Mouse (Mus musculus): ENCODE measurements around the gene Bves. TPM values are rescaled to one million over a fixed set of nuclear protein-coding genes. Genes with fewer than 3 reads are reported as not detected.

Bves gene
- polyA plus RNA-seq, 1 experiment: 0.34 TPM

- H3K4me3 ChIP-seq (ENCODE audit: insufficient read depth, low read depth, low read length): no peak overlapping the region
- 89% methylated on average over 5 of the region's 5 CpGs for WGBS
- H3K4me1 ChIP-seq (ENCODE audit: control insufficient read depth, insufficient read depth, low read length): no peaks in the 10 kb centered on the region
- H3K27me3 ChIP-seq (replicated peaks; ENCODE audit: control insufficient read depth, insufficient read depth, low read length): no peaks in the 10 kb centered on the region
- H3K27ac ChIP-seq (ENCODE audit: insufficient read depth, low read depth, low read length): no peak overlapping the region
- no peak for TF ChIP-seq CTCF (conservative IDR thresholded peaks at IDR 0.05; ENCODE audit: insufficient read depth, insufficient read length, low read depth, low read length)
- no peak for TF ChIP-seq POLR2A (IDR thresholded peaks at IDR 0.05; ENCODE audit: low read depth, low read length)
- DNase-seq: no peak
- no peaks in the 10 kb centered on the region for H3K36me3 ChIP-seq (ENCODE audit: control insufficient read depth, insufficient read depth, low read length)
Measured at GRCm38 (mm10) chr10:45318922-45319321, 16.6 kb upstream of the Bves start.

DNA sequence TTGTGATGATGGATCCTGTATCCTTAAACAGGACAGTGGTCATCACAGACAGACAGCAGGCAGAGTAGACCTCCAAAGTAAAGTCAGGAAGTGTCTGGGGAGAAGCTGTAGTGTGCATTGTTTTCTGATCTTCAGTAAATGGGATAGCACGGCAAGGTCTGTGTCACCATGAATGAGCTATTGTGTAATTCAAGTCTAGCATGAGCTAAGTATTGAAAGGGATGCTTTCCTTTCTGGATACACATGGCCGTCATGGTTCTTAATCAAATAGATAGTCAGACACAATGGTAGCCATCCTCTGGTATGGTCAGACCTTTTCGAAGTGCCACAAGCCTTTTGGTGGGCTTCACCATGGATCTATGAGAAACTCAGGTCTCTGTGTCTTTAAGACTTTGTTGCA is 15.3 kb upstream of the Bves start:
- Histone ChIP-seq H3K27ac (ENCODE audit: insufficient read depth, low read depth, low read length) (no peak overlapping the region), H3K27me3 (replicated peaks; ENCODE audit: control insufficient read depth, insufficient read depth, low read length) (no peaks in the 10 kb centered on the region), H3K4me1 (ENCODE audit: control insufficient read depth, insufficient read depth, low read length) (no peaks in the 10 kb centered on the region), H3K36me3 (ENCODE audit: control insufficient read depth, insufficient read depth, low read length) (no peaks in the 10 kb centered on the region), H3K4me3 (ENCODE audit: insufficient read depth, low read depth, low read length) (no peak overlapping the region)
- WGBS: 86% methylated on average over 3 of the region's 3 CpGs
- TF ChIP-seq POLR2A (IDR thresholded peaks at IDR 0.05; ENCODE audit: low read depth, low read length) (no peak), CTCF (conservative IDR thresholded peaks at IDR 0.05; ENCODE audit: insufficient read depth, insufficient read length, low read depth, low read length) (no peak)
- no peak for DNase-seq

GRCm38 (mm10) chr10:45324159-45324558 is 11.4 kb upstream of the Bves start:
- Histone ChIP-seq H3K4me3 (ENCODE audit: insufficient read depth, low read depth, low read length) (no peak overlapping the region), H3K27ac (ENCODE audit: insufficient read depth, low read depth, low read length) (no peak overlapping the region), H3K27me3 (replicated peaks; ENCODE audit: control insufficient read depth, insufficient read depth, low read length) (no peaks in the 10 kb centered on the region; the same call in 1 of the 2 replicates), H3K36me3 (ENCODE audit: control insufficient read depth, insufficient read depth, low read length) (no peaks in the 10 kb centered on the region), H3K4me1 (ENCODE audit: control insufficient read depth, insufficient read depth, low read length) (no peaks in the 10 kb centered on the region)
- WGBS: 54% methylated on average over 1 of the region's 1 CpGs
- TF ChIP-seq POLR2A (IDR thresholded peaks at IDR 0.05; ENCODE audit: low read depth, low read length): no peak
- no peak for TF ChIP-seq CTCF (conservative IDR thresholded peaks at IDR 0.05; ENCODE audit: insufficient read depth, insufficient read length, low read depth, low read length)
- DNase-seq: no peak

DNA sequence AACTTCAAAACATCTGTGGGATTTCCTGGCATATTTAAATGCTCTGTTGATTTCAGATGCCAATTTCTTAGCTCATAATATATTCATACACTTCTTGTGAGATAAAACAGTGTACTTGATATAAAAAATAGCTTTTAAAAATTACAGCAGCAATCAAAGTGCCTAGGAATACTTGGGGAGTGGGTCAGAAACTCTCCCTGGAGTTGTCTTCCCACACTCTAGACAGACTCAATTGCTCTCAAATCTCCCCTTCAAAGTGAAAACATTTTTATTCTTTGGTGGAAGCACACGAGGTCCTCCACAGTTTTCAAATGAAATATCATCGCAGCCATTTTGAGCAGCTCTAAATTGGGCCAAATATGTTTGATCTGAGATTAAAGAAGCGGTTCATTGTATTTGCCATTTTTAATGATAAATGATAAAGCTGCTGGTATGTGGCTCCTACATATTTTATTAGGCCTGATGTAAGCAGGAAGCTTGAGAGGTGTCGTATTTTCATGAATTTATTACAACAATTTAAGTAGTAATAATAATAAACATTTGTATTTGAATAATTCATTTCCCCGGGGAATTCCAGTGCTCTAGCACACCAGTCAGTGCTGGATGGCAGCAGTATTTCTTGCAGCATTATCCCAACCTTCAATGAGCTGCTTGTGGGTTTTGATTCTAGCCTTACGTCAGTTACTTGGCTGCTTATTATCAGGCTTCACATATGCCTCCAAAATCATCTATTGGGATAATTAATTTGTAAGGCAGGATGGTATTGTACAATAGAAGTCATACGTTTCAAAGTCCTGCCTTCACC is 7.2 kb upstream of the Bves start:
- Histone ChIP-seq H3K4me3 (ENCODE audit: insufficient read depth, low read depth, low read length) (no peak overlapping the region), H3K36me3 (ENCODE audit: control insufficient read depth, insufficient read depth, low read length) (no peaks in the 10 kb centered on the region), H3K27me3 (replicated peaks; ENCODE audit: control insufficient read depth, insufficient read depth, low read length) (no peaks in the 10 kb centered on the region; the same call in 1 of the 2 replicates), H3K4me1 (ENCODE audit: control insufficient read depth, insufficient read depth, low read length) (no peaks in the 10 kb centered on the region), H3K27ac (ENCODE audit: insufficient read depth, low read depth, low read length) (no peak overlapping the region)
- TF ChIP-seq POLR2A (IDR thresholded peaks at IDR 0.05; ENCODE audit: low read depth, low read length): no peak
- TF ChIP-seq CTCF (conservative IDR thresholded peaks at IDR 0.05; ENCODE audit: insufficient read depth, insufficient read length, low read depth, low read length): no peak
- DNase-seq: no peak
- 73% methylated on average over 7 of the region's 7 CpGs for WGBS

GRCm38 (mm10) chr10:45334925-45335324 is 647 bp upstream of the Bves start:
- peaks cover 3% of the 10 kb centered on the region for H3K27me3 ChIP-seq (replicated peaks; ENCODE audit: control insufficient read depth, insufficient read depth, low read length)
- no peak overlapping the region for H3K27ac ChIP-seq (ENCODE audit: insufficient read depth, low read depth, low read length)
- 21% methylated on average over 7 of the region's 7 CpGs for WGBS
- DNase-seq: no peak
- TF ChIP-seq POLR2A (IDR thresholded peaks at IDR 0.05; ENCODE audit: low read depth, low read length) (no peak), CTCF (conservative IDR thresholded peaks at IDR 0.05; ENCODE audit: insufficient read depth, insufficient read length, low read depth, low read length) (no peak)
- H3K4me3 ChIP-seq (ENCODE audit: insufficient read depth, low read depth, low read length): no peak overlapping the region
- H3K4me1 ChIP-seq (ENCODE audit: control insufficient read depth, insufficient read depth, low read length): no peaks in the 10 kb centered on the region
- no peaks in the 10 kb centered on the region for H3K36me3 ChIP-seq (ENCODE audit: control insufficient read depth, insufficient read depth, low read length)

- no peak overlapping the region for H3K4me3 ChIP-seq (ENCODE audit: insufficient read depth, low read depth, low read length)
- DNase-seq: no peak
- peaks cover 3% of the 10 kb centered on the region for H3K27me3 ChIP-seq (replicated peaks; ENCODE audit: control insufficient read depth, insufficient read depth, low read length)
- no peaks in the 10 kb centered on the region for H3K4me1 ChIP-seq (ENCODE audit: control insufficient read depth, insufficient read depth, low read length)
- H3K36me3 ChIP-seq (ENCODE audit: control insufficient read depth, insufficient read depth, low read length): no peaks in the 10 kb centered on the region
- WGBS: 70% methylated on average over 7 of the region's 7 CpGs
- TF ChIP-seq POLR2A (IDR thresholded peaks at IDR 0.05; ENCODE audit: low read depth, low read length): no peak
- TF ChIP-seq CTCF (conservative IDR thresholded peaks at IDR 0.05; ENCODE audit: insufficient read depth, insufficient read length, low read depth, low read length): no peak
- no peak overlapping the region for H3K27ac ChIP-seq (ENCODE audit: insufficient read depth, low read depth, low read length)
Measured at GRCm38 (mm10) chr10:45339106-45339505, 3.5 kb downstream of the Bves start.

GRCm38 (mm10) chr10:45344381-45344780 is 8.8 kb downstream of the Bves start:
- H3K36me3 ChIP-seq (ENCODE audit: control insufficient read depth, insufficient read depth, low read length): no peaks in the 10 kb centered on the region
- no peak overlapping the region for H3K4me3 ChIP-seq (ENCODE audit: insufficient read depth, low read depth, low read length)
- TF ChIP-seq POLR2A (IDR thresholded peaks at IDR 0.05; ENCODE audit: low read depth, low read length) (no peak), CTCF (conservative IDR thresholded peaks at IDR 0.05; ENCODE audit: insufficient read depth, insufficient read length, low read depth, low read length) (0 out of 2 replicates have a peak, but pooled peaks have one; percentile 8)
- no peaks in the 10 kb centered on the region for H3K4me1 ChIP-seq (ENCODE audit: control insufficient read depth, insufficient read depth, low read length)
- WGBS: 83% methylated on average over 4 of the region's 4 CpGs
- H3K27ac ChIP-seq (ENCODE audit: insufficient read depth, low read depth, low read length): no peak overlapping the region
- no peak for DNase-seq
- no peaks in the 10 kb centered on the region for H3K27me3 ChIP-seq (replicated peaks; ENCODE audit: control insufficient read depth, insufficient read depth, low read length)

All from kidney, adult 2 months (tissue).